Mouse (Mus musculus) embryonic fibroblast, embryonic 13.5 days (primary cell): ENCODE results near the gene Mybpc2. TPM values are rescaled to one million over a fixed set of nuclear protein-coding genes. Genes with fewer than 3 reads are reported as not detected.

ENCODE experiments used
- H3K27ac ChIP-seq: 2 replicates; pipeline ENCODE4 v1.5.1; 2012; ENCODE audit warnings: low read length, control low read depth, inconsistent platforms; ENCODE audit not compliant: insufficient read depth
- H3K4me1 ChIP-seq: 2 replicates; pipeline ENCODE4 v1.6.1; 2011; ENCODE audit warnings: low read length; ENCODE audit not compliant: control insufficient read depth, insufficient read depth
- H3K4me3 ChIP-seq: 2 replicates; pipeline ENCODE4 v1.5.1; 2011; ENCODE audit warnings: mild to moderate bottlenecking, control low read depth, low read length; ENCODE audit not compliant: insufficient read depth
- CTCF ChIP-seq: IDR thresholded peaks from 2 replicates; pipeline ENCODE4 v1.5.1; 2011; ENCODE audit warnings: mild to moderate bottlenecking, control low read depth, low read length, moderate library complexity, borderline replicate concordance; ENCODE audit not compliant: insufficient read depth
- POLR2A ChIP-seq: IDR thresholded peaks from 2 replicates; pipeline ENCODE4 v1.6.1; 2011; ENCODE audit warnings: low read depth, mild to moderate bottlenecking, control low read depth, low read length, moderate library complexity
- polyA plus RNA-seq: library from polyadenylated mRNA; stranded (reverse); fragments of >200 nt; gene quantifications from 2 replicates; pipeline ENCODE4 v1.2.4, GENCODE M21; 2011; ENCODE audit warnings: low read depth; ENCODE audit not compliant: missing spikeins, insufficient read length

Gene Mybpc2
- polyA plus RNA-seq, 1 experiment, result not detected

GRCm38 (mm10) chr7:44460067-44460466 is 64.4 kb downstream of the Mybpc2 start:
- H3K4me1 ChIP-seq, result no peaks in the 10 kb centered on the region
- no peak for TF ChIP-seq POLR2A
- no peak for TF ChIP-seq CTCF
- H3K4me3 ChIP-seq, result no peak overlapping the region
- no peak overlapping the region for H3K27ac ChIP-seq

GRCm38 (mm10) chr7:44456302-44456701 is 68.2 kb downstream of the Mybpc2 start:
- Histone ChIP-seq H3K4me3 (no peak overlapping the region), H3K27ac (no peak overlapping the region), H3K4me1 (no peaks in the 10 kb centered on the region)
- TF ChIP-seq CTCF (no peak), POLR2A (no peak)

DNA sequence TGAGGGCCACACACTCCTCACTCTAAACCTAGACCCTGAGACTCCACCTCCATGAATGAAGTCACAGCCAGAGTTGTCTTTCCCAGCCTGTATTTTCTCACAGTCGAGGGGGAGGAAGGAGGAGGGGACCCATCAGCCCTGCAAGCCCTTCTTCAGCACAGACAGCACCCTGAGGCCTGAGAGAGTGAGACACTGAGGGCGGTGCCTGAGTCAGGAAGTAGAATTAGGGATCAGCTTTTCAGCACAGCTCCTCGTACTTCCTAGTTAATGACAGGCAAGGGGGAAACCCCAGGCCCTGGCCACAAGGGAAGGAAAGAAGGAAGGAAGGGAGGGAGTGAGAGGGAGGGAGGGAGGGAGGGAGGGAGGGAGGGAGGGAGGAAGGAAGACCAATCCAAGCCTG is 71.2 kb downstream of the Mybpc2 start:
- Histone ChIP-seq H3K4me3 (no peak overlapping the region), H3K4me1 (no peaks in the 10 kb centered on the region), H3K27ac (no peak overlapping the region)
- TF ChIP-seq POLR2A (no peak), CTCF (no peak)

Other genes starting within 250 kb of the Mybpc2 start
- 2.6 and 13.4 TPM in 2 replicates for gene Clec11a, start 217.8 kb downstream of the Mybpc2 start, polyA plus RNA-seq
- gene Shank1, start 214.4 kb downstream of the Mybpc2 start, polyA plus RNA-seq, result 1.1 and 2.6 TPM in 2 replicates
- gene Syt3, start 140.6 kb downstream of the Mybpc2 start, polyA plus RNA-seq, result 0.18 and 0.25 TPM in 2 replicates
- not detected in 2 replicates for gene 1700008O03Rik, start 138.8 kb downstream of the Mybpc2 start, polyA plus RNA-seq
- gene Lrrc4b, start 95.6 kb downstream of the Mybpc2 start, polyA plus RNA-seq, result 0.32 TPM in 1 of 2 replicates, not detected in the other
- not detected in 2 replicates for gene Aspdh, start 59.3 kb downstream of the Mybpc2 start, polyA plus RNA-seq
- gene Josd2, start 56.7 kb downstream of the Mybpc2 start, polyA plus RNA-seq, result 53.0 and 53.9 TPM in 2 replicates
- 100 and 111 TPM in 2 replicates for gene Emc10, start 28.1 kb downstream of the Mybpc2 start, polyA plus RNA-seq
- 2.7 and 4.4 TPM in 2 replicates for gene Fam71e1, start 28.1 kb downstream of the Mybpc2 start, polyA plus RNA-seq
- not detected in 2 replicates for gene Spib, start 7.4 kb upstream of the Mybpc2 start, polyA plus RNA-seq
- gene Pold1, start 24.2 kb upstream of the Mybpc2 start, polyA plus RNA-seq, result 21.1 and 23.7 TPM in 2 replicates
- gene Nr1h2, start 29.3 kb upstream of the Mybpc2 start, polyA plus RNA-seq, result 55.1 and 58.4 TPM in 2 replicates
- gene Napsa, start 47.7 kb upstream of the Mybpc2 start, polyA plus RNA-seq, result not detected in 2 replicates
- gene Kcnc3, start 66.0 kb upstream of the Mybpc2 start, polyA plus RNA-seq, result 0.27 and 0.51 TPM in 2 replicates
- gene Myh14, start 146.2 kb upstream of the Mybpc2 start, polyA plus RNA-seq, result not detected in 2 replicates
- not detected in 2 replicates for gene Izumo2, start 184.1 kb upstream of the Mybpc2 start, polyA plus RNA-seq
- gene Vrk3, start 223.8 kb upstream of the Mybpc2 start, polyA plus RNA-seq, result 26.3 and 27.4 TPM in 2 replicates
- 0.12 and 0.53 TPM in 2 replicates for gene Zfp473, start 226.4 kb upstream of the Mybpc2 start, polyA plus RNA-seq